Mouse (Mus musculus): ENCODE results near the gene Hist1h1c. TPM values are rescaled to one million over a fixed set of nuclear protein-coding genes. Genes with fewer than 3 reads are reported as not detected.
A peak's percentile ranks its signal among the peaks of the same experiment; 100 is the strongest.

Gene Hist1h1c
- total RNA-seq, 1 experiment: 496 TPM

- DNase-seq (ENCODE audit: low read depth, low spot score): no peak
- no peaks in the 10 kb centered on the region for H3K9me3 ChIP-seq (ENCODE audit: control insufficient read depth, insufficient read depth, low read depth, low read length)
- in situ Hi-C loops (cut with MboI; ENCODE audit: low sequenced_read_pairs in 2 of 2, unreplicated experiment in 2 of 2): loop anchor here in 1 of 2 experiments (25.0 kb wide), 1 partner anchor 1716 kb away; the partner anchor contains the start of genes Hist1h2ag, Hist1h2ah, Hist1h2bj and Hist1h2bk
- H3K9ac ChIP-seq (ENCODE audit: insufficient read depth, low read depth, low read length, poor library complexity, severe bottlenecking): no peak overlapping the region; the same call in 1 of the 2 replicates
- H3K4me3 ChIP-seq (ENCODE audit: insufficient read depth in 1 of 2, low read depth in 1 of 2, low read length in 2 of 2, poor library complexity in 1 of 2, severe bottlenecking in 1 of 2): peak overlapping the region in 1 of 2 experiments; percentile 19; a peak in 2 of 4 replicates
- H3K27ac ChIP-seq (ENCODE audit: insufficient read depth, low read depth, low read length, poor library complexity, severe bottlenecking): peak overlapping the region; percentile 40; the same call in 1 of the 2 replicates
- TF ChIP-seq ZNF384 (IDR thresholded peaks at IDR 0.05; ENCODE audit: low read depth, low read length) (no peak), HCFC1 (IDR thresholded peaks at IDR 0.05; ENCODE audit: borderline replicate concordance, insufficient read depth, low read length) (no peak), CHD2 (IDR thresholded peaks at IDR 0.05; ENCODE audit: low read depth, low read length) (no peak), MAFK (IDR thresholded peaks at IDR 0.05; ENCODE audit: insufficient read depth, low read depth, low read length) (no peak)
- peaks cover 0 to 6% of the 10 kb centered on the region in 2 experiments; a peak in 1 of 4 replicates for H3K4me1 ChIP-seq (ENCODE audit: control insufficient read depth in 2 of 2, insufficient read depth in 2 of 2, low read length in 2 of 2, poor library complexity in 1 of 2)
- no peaks in the 10 kb centered on the region for H3K36me3 ChIP-seq (ENCODE audit: control insufficient read depth, insufficient read depth, low read length, poor library complexity, severe bottlenecking)
Observed at GRCm38 (mm10) chr13:23753314-23754078, 14.9 kb downstream of the Hist1h1c start.

- in situ Hi-C loops (cut with MboI; ENCODE audit: low sequenced_read_pairs in 2 of 2, unreplicated experiment in 2 of 2): loop anchor here in 1 of 2 experiments (25.0 kb wide), 1 partner anchor 1718 kb away; the partner anchor contains the start of genes Hist1h2ag, Hist1h2ah, Hist1h2bj and Hist1h2bk
- Histone ChIP-seq H3K27ac (ENCODE audit: insufficient read depth, low read depth, low read length, poor library complexity, severe bottlenecking) (no peak overlapping the region; the same call in 1 of the 2 replicates), H3K4me3 (ENCODE audit: insufficient read depth in 1 of 2, low read depth in 1 of 2, low read length in 2 of 2, poor library complexity in 1 of 2, severe bottlenecking in 1 of 2) (no peak overlapping the region), H3K9ac (ENCODE audit: insufficient read depth, low read depth, low read length, poor library complexity, severe bottlenecking) (no peak overlapping the region; the same call in 1 of the 2 replicates), H3K4me1 (ENCODE audit: control insufficient read depth in 2 of 2, insufficient read depth in 2 of 2, low read length in 2 of 2, poor library complexity in 1 of 2) (peaks cover 0 to 4% of the 10 kb centered on the region in 2 experiments; a peak in 1 of 4 replicates), H3K9me3 (ENCODE audit: control insufficient read depth, insufficient read depth, low read depth, low read length) (no peaks in the 10 kb centered on the region), H3K36me3 (ENCODE audit: control insufficient read depth, insufficient read depth, low read length, poor library complexity, severe bottlenecking) (no peaks in the 10 kb centered on the region)
- TF ChIP-seq CHD2 (IDR thresholded peaks at IDR 0.05; ENCODE audit: low read depth, low read length) (no peak), HCFC1 (IDR thresholded peaks at IDR 0.05; ENCODE audit: borderline replicate concordance, insufficient read depth, low read length) (no peak), ZC3H11A (IDR thresholded peaks at IDR 0.05; ENCODE audit: borderline replicate concordance, low read depth, low read length) (no peak), MAFK (IDR thresholded peaks at IDR 0.05; ENCODE audit: insufficient read depth, low read depth, low read length) (no peak), ZNF384 (IDR thresholded peaks at IDR 0.05; ENCODE audit: low read depth, low read length) (no peak)
- no peak for DNase-seq (ENCODE audit: low read depth, low spot score)
Observed at GRCm38 (mm10) chr13:23755000-23755399, 16.4 kb downstream of the Hist1h1c start.

GRCm38 (mm10) chr13:23756790-23757189 is 18.2 kb downstream of the Hist1h1c start, which contains the start of gene Hist1h4b:
Gene Hist1h4b, plus strand, starts transcription at chr13:23757013.
- H3K4me1 ChIP-seq (ENCODE audit: control insufficient read depth in 2 of 2, insufficient read depth in 2 of 2, low read length in 2 of 2, poor library complexity in 1 of 2): peaks cover 0 to 4% of the 10 kb centered on the region in 2 experiments; a peak in 1 of 4 replicates

GRCm38 (mm10) chr13:23757211-23757773 is 18.7 kb downstream of the Hist1h1c start:
- Histone ChIP-seq H3K9ac (ENCODE audit: insufficient read depth, low read depth, low read length, poor library complexity, severe bottlenecking) (peak overlapping the region; percentile 84), H3K9me3 (ENCODE audit: control insufficient read depth, insufficient read depth, low read depth, low read length) (no peaks in the 10 kb centered on the region), H3K27ac (ENCODE audit: insufficient read depth, low read depth, low read length, poor library complexity, severe bottlenecking) (peak overlapping the region; percentile 93), H3K4me1 (ENCODE audit: control insufficient read depth in 2 of 2, insufficient read depth in 2 of 2, low read length in 2 of 2, poor library complexity in 1 of 2) (peaks cover 0 to 4% of the 10 kb centered on the region in 2 experiments; a peak in 1 of 4 replicates), H3K4me3 (ENCODE audit: insufficient read depth in 1 of 2, low read depth in 1 of 2, low read length in 2 of 2, poor library complexity in 1 of 2, severe bottlenecking in 1 of 2) (peak overlapping the region; percentile 38 to 59), H3K36me3 (ENCODE audit: control insufficient read depth, insufficient read depth, low read length, poor library complexity, severe bottlenecking) (no peaks in the 10 kb centered on the region)
- no peak for TF ChIP-seq MAFK (IDR thresholded peaks at IDR 0.05; ENCODE audit: insufficient read depth, low read depth, low read length)
- TF ChIP-seq CHD2 (IDR thresholded peaks at IDR 0.05; ENCODE audit: low read depth, low read length): peak; percentile 69; the same call in 1 of the 2 replicates
- peak; percentile 71; the same call in 1 of the 2 replicates for TF ChIP-seq HCFC1 (IDR thresholded peaks at IDR 0.05; ENCODE audit: borderline replicate concordance, insufficient read depth, low read length)
- TF ChIP-seq ZNF384 (IDR thresholded peaks at IDR 0.05; ENCODE audit: low read depth, low read length): no peak
- no peak for TF ChIP-seq ZC3H11A (IDR thresholded peaks at IDR 0.05; ENCODE audit: borderline replicate concordance, low read depth, low read length)
- in situ Hi-C loops (cut with MboI; ENCODE audit: low sequenced_read_pairs in 2 of 2, unreplicated experiment in 2 of 2): loop anchor here in 1 of 2 experiments (25.0 kb wide), 1 partner anchor 1720 kb away; the partner anchor contains the start of genes Hist1h2ag, Hist1h2ah, Hist1h2bj and Hist1h2bk
- no peak for DNase-seq (ENCODE audit: low read depth, low spot score)

More at GRCm38 (mm10) chr13:23756790-23757189, 18.2 kb downstream of the Hist1h1c start, which contains the start of gene Hist1h4b:
- peak within 1 kb of the TSS; percentile 84 for H3K9ac ChIP-seq (ENCODE audit: insufficient read depth, low read depth, low read length, poor library complexity, severe bottlenecking)
- peak; percentile 96 for DNase-seq (ENCODE audit: low read depth, low spot score)
- no peak for TF ChIP-seq CHD2 (IDR thresholded peaks at IDR 0.05; ENCODE audit: low read depth, low read length)
- peak; percentile 74; the same call in 1 of the 2 replicates for TF ChIP-seq HCFC1 (IDR thresholded peaks at IDR 0.05; ENCODE audit: borderline replicate concordance, insufficient read depth, low read length)
- in situ Hi-C loops (cut with MboI; ENCODE audit: low sequenced_read_pairs in 2 of 2, unreplicated experiment in 2 of 2): loop anchor here in 1 of 2 experiments (25.0 kb wide), 1 partner anchor 1719 kb away; the partner anchor contains the start of genes Hist1h2ag, Hist1h2ah, Hist1h2bj and Hist1h2bk
- H3K9me3 ChIP-seq (ENCODE audit: control insufficient read depth, insufficient read depth, low read depth, low read length): no peaks in the 10 kb centered on the region
- H3K4me3 ChIP-seq (ENCODE audit: insufficient read depth in 1 of 2, low read depth in 1 of 2, low read length in 2 of 2, poor library complexity in 1 of 2, severe bottlenecking in 1 of 2): peak within 1 kb of the TSS; percentile 38 to 59
- peak within 1 kb of the TSS; percentile 93 for H3K27ac ChIP-seq (ENCODE audit: insufficient read depth, low read depth, low read length, poor library complexity, severe bottlenecking)
- no peaks in the 10 kb centered on the region for H3K36me3 ChIP-seq (ENCODE audit: control insufficient read depth, insufficient read depth, low read length, poor library complexity, severe bottlenecking)
